Mouse (Mus musculus) hindbrain, embryonic 12.5 days (tissue): ENCODE results near the gene Gm29797. TPM values are rescaled to one million over a fixed set of nuclear protein-coding genes. Genes with fewer than 3 reads are reported as not detected.

Experiments used
- ATAC-seq: fragments of 200-750 bp; cut with Nextera tagmentation; 2 replicates; pipeline ENCODE4 v1.8.0; 2017; ENCODE audit warnings: moderate TSS enrichment; ENCODE audit not compliant: low FRiP score
- H3K27ac ChIP-seq: fragments of 300-500 bp; sonication (generic); 2 replicates; pipeline ENCODE4 v1.5.1; 2016; ENCODE audit warnings: mild to moderate bottlenecking
- H3K27me3 ChIP-seq: fragments of 300-500 bp; sonication (generic); 2 replicates; pipeline ENCODE4 v1.6.1; 2016; ENCODE audit warnings: mild to moderate bottlenecking
- H3K36me3 ChIP-seq: fragments of 300-500 bp; sonication (generic); 2 replicates; pipeline ENCODE4 v1.6.1; 2016; ENCODE audit warnings: mild to moderate bottlenecking
- H3K4me1 ChIP-seq: fragments of 300-500 bp; sonication (generic); 2 replicates; pipeline ENCODE4 v1.6.1; 2016
- H3K4me2 ChIP-seq: fragments of 300-500 bp; sonication (generic); replicated peaks from 2 replicates; pipeline ENCODE4 v1.6.1; 2016; ENCODE audit warnings: mild to moderate bottlenecking
- H3K4me3 ChIP-seq: fragments of 300-500 bp; sonication (generic); 2 replicates; pipeline ENCODE4 v1.5.1; 2016; ENCODE audit warnings: mild to moderate bottlenecking
- H3K9ac ChIP-seq: fragments of 300-500 bp; sonication (generic); 2 replicates; pipeline ENCODE4 v1.6.1; 2016; ENCODE audit warnings: mild to moderate bottlenecking, moderate library complexity
- H3K9me3 ChIP-seq: fragments of 300-500 bp; sonication (generic); replicated peaks from 2 replicates; pipeline ENCODE4 v1.6.1; 2016; ENCODE audit warnings: mild to moderate bottlenecking
- WGBS: fragments of 180-500 bp; shearing (Covaris S2); methylation state at CpG from one replicate; pipeline ENCODE4 v1.1.7; 2016; 5-methylcytosine and 5-hydroxymethylcytosine counted together
- polyA plus RNA-seq: library from polyadenylated mRNA; unstranded; fragments of >200 nt; fragmentation: Nextera tagmentation; extraction: Ambion mirVana; gene quantifications from 2 replicates; pipeline ENCODE4 v1.2.1, GENCODE M21; 2016

Gm29797 gene
- polyA plus RNA-seq, 1 experiment from 2014 or later = 0.30 TPM

DNA sequence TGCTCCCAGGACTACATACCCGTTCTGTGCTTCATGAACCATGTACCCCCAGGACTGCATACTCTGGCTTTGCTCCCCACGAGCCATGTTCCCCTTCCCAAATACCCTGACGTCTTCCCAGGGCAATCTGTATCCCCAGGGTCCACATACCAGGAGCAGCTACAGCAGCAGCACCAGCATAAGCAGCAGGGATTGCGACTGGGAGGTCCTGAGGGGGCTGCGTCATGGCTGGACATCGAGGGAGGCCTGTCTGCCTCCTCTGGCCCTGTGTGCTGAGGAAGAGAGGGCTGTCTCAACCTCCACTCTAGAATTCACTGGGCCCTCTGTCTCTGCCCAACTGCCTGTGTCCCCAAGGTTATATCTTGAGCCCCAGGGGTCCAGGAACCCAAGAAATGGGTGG, 34.2 kb downstream of the Gm29797 start:
- no peaks in the 10 kb centered on the region for H3K9me3 ChIP-seq
- no peak overlapping the region for H3K27ac ChIP-seq
- peaks cover 18% of the 10 kb centered on the region for H3K4me1 ChIP-seq
- peaks cover 7% of the 10 kb centered on the region; the same call in 1 of the 2 replicates for H3K27me3 ChIP-seq
- no peak for ATAC-seq
- H3K4me3 ChIP-seq = no peak overlapping the region
- 86% methylated on average over 6 of the region's 6 CpGs for WGBS
- peaks cover 32% of the 10 kb centered on the region for H3K36me3 ChIP-seq
- no peak overlapping the region for H3K4me2 ChIP-seq
- 0 out of 2 replicates have a peak overlapping the region, but pooled peaks have one; percentile 19 for H3K9ac ChIP-seq

DNA sequence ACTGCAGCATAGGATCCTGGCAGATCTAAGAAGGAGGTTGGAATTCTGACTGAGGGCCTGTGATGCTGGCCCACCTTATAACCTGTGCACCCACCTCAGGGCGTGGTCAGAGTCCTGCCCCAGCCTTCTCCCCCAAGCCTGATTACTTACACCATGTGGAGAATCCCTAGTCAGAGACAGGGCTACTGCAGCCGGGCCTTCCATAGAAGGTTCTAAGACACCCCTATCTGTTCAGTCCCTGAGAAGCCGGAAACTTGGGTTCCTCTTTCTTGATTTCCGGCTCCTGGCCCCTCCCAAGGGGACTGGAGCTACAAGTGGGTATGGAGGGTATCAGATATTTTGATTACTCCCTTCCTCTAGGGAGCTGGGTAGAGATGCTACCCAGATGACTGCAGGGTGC, 34.7 kb downstream of the Gm29797 start:
- Histone ChIP-seq H3K9ac (no peak overlapping the region), H3K36me3 (peaks cover 27% of the 10 kb centered on the region), H3K27me3 (peaks cover 7% of the 10 kb centered on the region; the same call in 1 of the 2 replicates), H3K4me3 (no peak overlapping the region), H3K9me3 (no peaks in the 10 kb centered on the region), H3K4me2 (no peak overlapping the region), H3K4me1 (peaks cover 18% of the 10 kb centered on the region), H3K27ac (no peak overlapping the region)
- 91% methylated on average over 4 of the region's 4 CpGs for WGBS
- no peak for ATAC-seq

DNA sequence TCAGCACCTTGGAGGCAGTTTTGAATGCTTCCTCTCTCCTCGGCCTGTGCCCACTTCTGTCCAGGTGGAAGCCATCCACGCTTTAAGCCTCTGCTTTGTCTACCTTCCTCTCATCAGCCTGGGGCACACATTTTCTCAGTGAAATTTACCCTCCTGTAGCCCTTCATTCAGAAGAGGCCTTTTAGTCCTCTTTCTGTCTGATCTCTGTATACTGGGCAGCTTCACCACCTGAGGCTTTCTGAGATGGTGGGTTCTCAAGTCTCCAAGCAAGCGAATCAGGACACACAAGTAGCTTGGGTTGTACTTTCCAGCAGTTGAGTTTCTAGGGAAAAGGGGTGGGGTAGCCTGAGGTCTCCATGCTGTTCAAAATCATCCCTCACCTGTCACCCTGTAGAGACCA, 35.5 kb downstream of the Gm29797 start:
- Histone ChIP-seq H3K4me2 (peak overlapping the region; percentile 95), H3K4me1 (peaks cover 18% of the 10 kb centered on the region), H3K27ac (no peak overlapping the region), H3K9me3 (no peaks in the 10 kb centered on the region), H3K36me3 (peaks cover 20% of the 10 kb centered on the region), H3K27me3 (peaks cover 7% of the 10 kb centered on the region; the same call in 1 of the 2 replicates), H3K9ac (no peak overlapping the region), H3K4me3 (peak overlapping the region; percentile 68; the same call in 1 of the 2 replicates)
- no peak for ATAC-seq
- WGBS = 92% methylated on average over 3 of the region's 3 CpGs

DNA sequence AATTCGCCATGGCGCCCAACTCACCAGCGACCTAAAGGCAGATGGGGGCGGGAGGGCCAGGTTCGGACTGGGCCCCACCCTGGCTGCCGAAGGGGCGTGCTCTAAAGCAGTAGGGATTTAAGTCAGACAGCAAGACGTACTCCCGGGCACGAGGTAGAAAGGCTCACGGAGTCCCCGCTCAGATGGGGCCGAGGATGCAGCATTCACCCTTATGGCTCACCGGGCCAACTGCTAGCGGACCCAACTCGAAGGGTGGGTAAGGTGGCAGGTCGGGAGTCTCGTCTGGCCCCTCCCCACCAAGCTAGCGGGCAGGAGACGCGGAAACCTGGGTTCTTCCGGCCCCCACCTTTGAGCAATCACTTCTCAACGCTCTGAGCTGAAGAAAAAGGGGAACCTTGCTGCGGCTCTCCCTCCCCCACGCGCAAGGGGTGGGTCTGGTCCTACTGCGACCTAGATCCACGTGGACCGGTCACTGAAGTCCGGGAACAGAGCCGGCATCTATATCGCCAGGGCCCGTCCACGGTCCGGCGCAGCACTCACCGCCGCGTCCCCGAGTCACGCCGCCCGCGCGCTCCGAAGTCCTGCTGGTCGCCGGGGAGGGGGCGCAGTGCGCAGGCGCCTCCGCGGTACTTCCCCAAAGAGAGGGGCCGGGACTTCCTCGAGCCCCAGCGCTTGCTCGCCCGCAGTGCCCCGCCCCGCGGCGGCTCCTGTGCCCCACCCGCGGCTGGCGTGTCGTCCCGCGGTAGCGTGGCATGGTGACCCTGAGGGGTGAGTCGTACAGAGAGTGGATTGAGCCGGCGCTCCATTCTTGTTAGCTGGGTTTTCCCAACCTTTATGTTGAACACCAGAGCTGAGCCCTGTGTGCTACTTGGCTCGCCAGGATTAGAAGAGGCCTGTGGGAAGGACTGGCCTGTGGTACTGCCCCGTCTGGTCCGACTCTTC, 36.8 kb downstream of the Gm29797 start, which contains the start of gene Rgs19:
TSS of gene Rgs19 (minus strand) at position 639 of the 942 bp plus-strand sequence.
- peaks cover 18% of the 10 kb centered on the region for H3K4me1 ChIP-seq

DNA sequence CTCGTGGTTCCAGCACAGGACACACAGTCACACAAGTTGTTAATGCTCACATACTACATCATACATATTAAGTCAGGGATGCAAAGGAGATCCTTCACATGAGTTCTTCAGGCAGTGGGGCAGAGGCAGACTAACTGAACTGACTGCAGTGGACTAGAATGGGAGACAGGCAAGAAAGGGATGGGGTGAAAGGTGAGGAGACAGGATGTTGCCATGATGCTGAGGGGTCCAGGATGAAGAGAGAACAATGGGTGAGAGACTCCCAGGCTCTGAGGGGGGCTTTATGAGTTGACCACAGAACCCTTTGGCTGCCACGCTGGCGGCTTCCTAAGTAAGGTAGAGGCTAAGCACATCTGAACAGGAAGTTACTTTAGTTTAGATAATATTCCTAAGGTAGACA, 37.7 kb downstream of the Gm29797 start:
- Histone ChIP-seq H3K4me1 (peaks cover 18% of the 10 kb centered on the region), H3K9ac (no peak overlapping the region), H3K4me3 (0 out of 2 replicates have a peak overlapping the region, but pooled peaks have one; percentile 68), H3K27ac (no peak overlapping the region), H3K4me2 (peak overlapping the region; percentile 95; the same call in 1 of the 2 replicates), H3K36me3 (no peaks in the 10 kb centered on the region), H3K27me3 (peaks cover 10% of the 10 kb centered on the region; the same call in 1 of the 2 replicates), H3K9me3 (no peaks in the 10 kb centered on the region)
- no peak for ATAC-seq
- 89% methylated on average over 3 of the region's 3 CpGs for WGBS

More for the DNA sequence above, 36.8 kb downstream of the Gm29797 start, which contains the start of gene Rgs19:
- peaks cover 10% of the 10 kb centered on the region; the same call in 1 of the 2 replicates for H3K27me3 ChIP-seq
- peak within 1 kb of the TSS; percentile 85 for H3K9ac ChIP-seq
- H3K9me3 ChIP-seq = no peaks in the 10 kb centered on the region
- H3K4me3 ChIP-seq = peak within 1 kb of the TSS; percentile 68
- H3K4me2 ChIP-seq = peak within 1 kb of the TSS; percentile 95
- H3K27ac ChIP-seq = peak within 1 kb of the TSS; percentile 67
- peaks cover 9% of the 10 kb centered on the region for H3K36me3 ChIP-seq
- peak; percentile 89 for ATAC-seq
- under 1% methylated on average over 75 of the region's 75 CpGs for WGBS

DNA sequence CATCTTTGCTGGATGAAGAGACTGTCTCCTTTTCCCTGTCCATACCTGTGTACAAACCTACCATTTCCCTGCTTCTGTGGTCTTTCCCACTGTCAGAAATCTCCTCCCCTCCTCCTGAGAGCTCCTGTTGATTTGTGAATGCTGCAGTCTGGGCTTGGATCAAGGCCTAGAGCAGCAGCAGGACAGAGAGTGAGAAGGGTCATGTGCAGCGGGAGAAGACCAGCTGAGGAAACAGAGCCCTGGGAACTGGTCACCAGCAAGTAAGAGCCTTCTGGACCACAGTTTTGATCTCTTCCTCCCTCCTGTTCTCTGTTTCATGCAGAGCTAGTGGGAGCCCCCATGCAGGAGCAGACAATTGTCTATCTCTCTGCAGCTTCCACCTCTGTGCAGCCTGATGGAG, 38.9 kb downstream of the Gm29797 start:
- 75% methylated on average over 1 of the region's 1 CpGs for WGBS
- Histone ChIP-seq H3K27me3 (peaks cover 10% of the 10 kb centered on the region; the same call in 1 of the 2 replicates), H3K4me1 (peaks cover 18% of the 10 kb centered on the region), H3K27ac (no peak overlapping the region), H3K9ac (no peak overlapping the region), H3K36me3 (no peaks in the 10 kb centered on the region), H3K9me3 (no peaks in the 10 kb centered on the region), H3K4me2 (no peak overlapping the region), H3K4me3 (no peak overlapping the region)
- ATAC-seq = no peak

DNA sequence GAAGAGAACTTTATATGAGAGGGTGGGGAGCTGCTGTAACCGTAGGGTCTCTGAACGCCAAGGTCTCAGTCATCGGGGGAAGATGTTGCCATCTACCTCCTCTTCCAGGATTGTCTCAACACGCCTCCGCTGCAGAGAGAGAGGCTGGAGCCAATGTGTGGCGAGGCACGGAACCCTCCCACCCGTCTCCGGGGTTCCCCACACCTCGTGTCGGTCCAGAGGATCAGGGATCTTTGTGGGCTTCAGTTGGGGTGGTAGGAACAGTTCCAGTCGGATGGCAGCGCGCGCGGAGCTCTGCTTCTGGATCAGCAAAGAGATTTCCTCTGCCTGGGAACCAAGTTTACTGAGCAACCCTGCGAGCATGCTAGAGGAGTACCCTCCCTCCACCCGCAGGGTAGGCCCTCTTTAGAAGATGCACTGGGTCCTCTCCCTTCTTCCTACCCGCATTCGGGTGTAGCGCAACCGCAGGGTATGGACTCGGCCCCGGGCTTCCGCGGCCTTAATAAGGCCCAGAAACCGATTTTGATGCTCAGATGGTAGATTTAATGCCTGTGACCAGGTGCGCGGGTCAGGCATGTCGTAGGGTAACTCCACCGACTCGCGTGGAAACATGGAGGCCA, 40.1 kb downstream of the Gm29797 start:
- no peak for ATAC-seq
- 72% methylated on average over 33 of the region's 33 CpGs for WGBS
- Histone ChIP-seq H3K4me2 (no peak overlapping the region), H3K36me3 (no peaks in the 10 kb centered on the region), H3K4me1 (peaks cover 18% of the 10 kb centered on the region), H3K4me3 (no peak overlapping the region), H3K27ac (no peak overlapping the region), H3K9ac (no peak overlapping the region), H3K27me3 (peaks cover 10% of the 10 kb centered on the region; the same call in 1 of the 2 replicates), H3K9me3 (no peaks in the 10 kb centered on the region)

DNA sequence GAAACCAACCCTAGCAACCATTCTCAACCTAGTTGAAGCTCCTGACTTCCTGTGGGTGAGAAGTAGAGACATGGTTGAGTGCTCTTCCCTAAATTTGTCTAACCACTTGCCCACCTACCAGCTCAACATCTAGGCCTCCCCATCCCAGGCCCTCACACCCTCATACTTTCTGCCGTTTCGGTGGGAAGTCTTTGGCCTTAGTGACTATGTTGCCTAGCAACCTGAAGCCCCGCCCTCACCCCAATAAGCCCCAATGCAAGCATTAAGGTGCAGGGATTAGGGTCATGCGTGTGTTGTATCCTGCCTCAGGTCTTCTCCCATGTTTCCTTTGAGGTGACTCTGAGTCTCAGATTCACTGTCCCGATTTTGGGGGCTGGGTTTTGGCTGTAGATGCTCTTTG, 41.4 kb downstream of the Gm29797 start, which contains the start of gene Lkaaear1:
TSS of gene Lkaaear1 (minus strand) at position 202 of the 400 bp plus-strand sequence.
- ATAC-seq = no peak
- H3K36me3 ChIP-seq = no peaks in the 10 kb centered on the region
- peaks cover 6% of the 10 kb centered on the region for H3K4me1 ChIP-seq
- no peak within 1 kb of the TSS for H3K9ac ChIP-seq
- no peak within 1 kb of the TSS for H3K4me2 ChIP-seq
- H3K9me3 ChIP-seq = no peaks in the 10 kb centered on the region
- H3K27ac ChIP-seq = no peak within 1 kb of the TSS
- H3K4me3 ChIP-seq = no peak within 1 kb of the TSS
- H3K27me3 ChIP-seq = peaks cover 10% of the 10 kb centered on the region; the same call in 1 of the 2 replicates
- 51% methylated on average over 5 of the region's 5 CpGs for WGBS

DNA sequence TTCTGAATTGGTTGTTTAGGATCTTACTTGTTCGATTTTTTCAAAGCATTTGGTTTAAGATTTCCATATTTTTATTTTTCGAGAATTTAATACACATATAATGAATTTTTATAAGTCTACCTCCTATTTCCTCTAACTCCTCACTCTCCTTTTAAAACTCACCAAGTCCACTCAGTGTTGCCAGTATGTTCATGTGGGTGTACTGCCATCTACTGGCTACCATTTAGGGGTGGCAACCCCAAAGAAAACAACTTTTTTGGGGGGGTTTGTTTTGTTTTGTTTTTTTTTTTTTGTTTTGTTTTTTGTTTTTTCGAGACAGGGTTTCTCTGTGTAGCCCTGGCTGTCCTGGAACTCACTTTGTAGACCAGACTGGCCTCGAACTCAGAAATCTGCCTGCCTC, 49.8 kb downstream of the Gm29797 start:
- no peak overlapping the region for H3K4me2 ChIP-seq
- H3K27ac ChIP-seq = no peak overlapping the region
- H3K27me3 ChIP-seq = no peaks in the 10 kb centered on the region
- no peaks in the 10 kb centered on the region for H3K9me3 ChIP-seq
- H3K9ac ChIP-seq = no peak overlapping the region
- 33% methylated on average over 4 of the region's 4 CpGs for WGBS
- H3K36me3 ChIP-seq = no peaks in the 10 kb centered on the region
- H3K4me1 ChIP-seq = no peaks in the 10 kb centered on the region
- H3K4me3 ChIP-seq = no peak overlapping the region
- ATAC-seq = no peak

Other genes starting within 250 kb of the Gm29797 start
- 22.3 and 22.7 TPM in 2 replicates for gene Zbtb46, start 197.6 kb upstream of the Gm29797 start, polyA plus RNA-seq
- gene Abhd16b, start 163.8 kb upstream of the Gm29797 start, polyA plus RNA-seq = 0.12 TPM in 1 of 2 replicates, not detected in the other
- 120 and 121 TPM in 2 replicates for gene Tpd52l2, start 159.9 kb upstream of the Gm29797 start, polyA plus RNA-seq
- 148 and 150 TPM in 2 replicates for gene Dnajc5, start 136.5 kb upstream of the Gm29797 start, polyA plus RNA-seq
- gene Uckl1, start 72.1 kb upstream of the Gm29797 start, polyA plus RNA-seq = 64.2 and 66.3 TPM in 2 replicates
- gene Prpf6, start 65.2 kb upstream of the Gm29797 start, polyA plus RNA-seq = 72.0 and 72.4 TPM in 2 replicates
- 91.0 and 97.7 TPM in 2 replicates for gene Zfp512b, start 64.2 kb upstream of the Gm29797 start, polyA plus RNA-seq
- gene Samd10, start 57.8 kb upstream of the Gm29797 start, polyA plus RNA-seq = 97.4 and 101 TPM in 2 replicates
- 21.4 and 22.0 TPM in 2 replicates for gene Sox18, start 14.6 kb downstream of the Gm29797 start, polyA plus RNA-seq
- gene Tcea2, start 23.3 kb downstream of the Gm29797 start, polyA plus RNA-seq = 27.7 and 29.9 TPM in 2 replicates
- gene Rgs19, start 36.9 kb downstream of the Gm29797 start, polyA plus RNA-seq = 49.4 and 54.4 TPM in 2 replicates
- not detected in 2 replicates for gene Lkaaear1, start 41.4 kb downstream of the Gm29797 start, polyA plus RNA-seq
- 42.7 and 43.2 TPM in 2 replicates for gene Oprl1, start 58.0 kb downstream of the Gm29797 start, polyA plus RNA-seq
- gene Myt1, start 106.3 kb downstream of the Gm29797 start, polyA plus RNA-seq = 57.8 and 62.1 TPM in 2 replicates
- 39.6 and 41.2 TPM in 2 replicates for gene Pcmtd2, start 180.8 kb downstream of the Gm29797 start, polyA plus RNA-seq
- 86.2 and 92.4 TPM in 2 replicates for gene Polr3k, start 207.3 kb downstream of the Gm29797 start, polyA plus RNA-seq